Mouse (Mus musculus) ES-Bruce4 (cell line): ENCODE measurements around the gene Itga5.
"Not testable (repeated sequence)": the region's sequence is repeated elsewhere in the genome, so short reads cannot be mapped to it uniquely, and the experiment has no call there.

Experiments
- CTCF ChIP-seq: IDR thresholded peaks from one replicate; pipeline ENCODE4 v1.8.1; 2011; ENCODE audit warnings: low read depth, low read length
- EP300 ChIP-seq: IDR thresholded peaks from 2 replicates; pipeline ENCODE4 v1.6.1; 2011; ENCODE audit warnings: low read depth, low read length; ENCODE audit not compliant: insufficient read depth

- not testable (repeated sequence) for TF ChIP-seq EP300, CTCF
These were observed 39.0 kb upstream of the Itga5 start for GRCm38 (mm10) chr15:103405586-103405985.
